Mouse (Mus musculus): ENCODE results near the gene Rhbdl3.

Gene Rhbdl3

GRCm38 (mm10) chr11:80384461-80384860 is 83.7 kb downstream of the Rhbdl3 start:
- DNase-seq (ENCODE audit: low spot score), result peak; percentile 26

DNA sequence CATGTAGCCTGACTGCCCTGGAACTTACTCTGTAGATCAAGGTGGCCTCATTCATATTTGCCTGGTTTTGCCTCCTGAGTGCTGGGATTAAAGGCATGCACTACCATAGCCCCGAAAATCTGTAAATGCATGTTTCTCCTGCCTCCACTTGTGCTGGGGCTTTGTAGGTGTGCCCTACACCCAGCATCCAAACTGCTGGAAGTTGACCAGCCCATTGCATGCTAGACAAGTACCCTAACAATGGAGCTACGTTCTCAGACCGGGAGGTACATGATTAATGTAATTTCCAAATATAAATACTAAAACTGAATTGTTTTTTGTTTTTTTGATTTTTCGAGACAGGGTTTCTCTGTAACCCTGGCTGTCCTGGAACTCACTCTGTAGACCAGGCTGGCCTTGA is 84.3 kb downstream of the Rhbdl3 start:
- no peak for DNase-seq (ENCODE audit: low spot score)

- DNase-seq (ENCODE audit: low spot score), result no peak
Measured at GRCm38 (mm10) chr11:80386790-80387189, 86.1 kb downstream of the Rhbdl3 start.

GRCm38 (mm10) chr11:80389885-80390284 is 89.2 kb downstream of the Rhbdl3 start:
- DNase-seq (ENCODE audit: low spot score), result no peak

DNA sequence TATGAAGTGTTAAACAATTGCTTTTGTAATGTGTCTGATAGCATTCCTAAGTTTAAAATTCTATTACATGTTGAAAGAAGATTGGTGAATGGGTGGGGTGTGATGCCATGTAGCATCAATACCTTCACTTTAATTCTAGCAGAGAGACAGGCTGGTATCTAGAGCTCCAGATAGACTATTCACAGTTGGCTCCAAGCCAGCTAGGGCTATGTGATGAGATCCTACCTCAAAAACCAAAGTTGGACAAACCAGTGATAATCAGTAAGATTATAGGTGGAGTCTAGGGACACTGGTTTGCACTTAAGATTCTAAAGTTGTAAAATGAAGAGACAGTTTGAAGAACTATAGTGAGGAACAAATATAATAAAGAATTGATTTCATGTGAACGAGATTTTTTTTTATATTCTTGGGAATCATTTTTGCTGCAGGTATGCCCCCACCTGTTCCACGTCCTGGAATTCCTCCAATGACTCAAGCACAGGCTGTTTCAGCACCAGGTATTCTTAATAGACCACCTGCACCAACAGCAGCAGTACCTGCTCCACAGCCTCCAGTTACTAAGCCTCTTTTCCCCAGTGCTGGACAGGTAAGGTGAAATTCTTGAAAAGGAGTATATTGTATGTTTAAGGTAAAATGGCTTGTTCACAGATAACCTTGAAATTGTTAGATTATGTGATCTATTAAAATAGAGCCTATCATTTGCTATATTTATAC is 90.9 kb downstream of the Rhbdl3 start:
- DNase-seq (ENCODE audit: low spot score), result no peak

DNA sequence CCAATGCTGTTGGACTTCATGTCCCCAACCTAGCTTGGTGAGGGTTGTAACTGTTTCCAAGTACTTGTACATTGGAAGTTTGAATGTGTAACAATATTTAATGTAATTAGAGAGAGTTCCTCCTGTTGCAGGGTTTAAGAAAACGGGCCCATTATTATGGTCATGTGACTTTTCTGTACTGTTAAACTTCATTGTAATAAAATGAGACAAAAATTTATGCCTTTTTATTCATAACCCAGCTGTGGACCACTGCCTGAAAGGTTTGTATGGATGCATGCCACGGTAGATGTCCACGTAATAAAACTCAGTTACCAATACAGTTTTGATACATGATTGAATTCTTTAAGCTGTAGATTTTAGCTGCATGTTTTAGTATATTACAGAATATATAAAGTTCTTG is 95.2 kb downstream of the Rhbdl3 start:
- no peak for DNase-seq (ENCODE audit: low spot score)

- no peak for DNase-seq (ENCODE audit: low spot score)
Measured at GRCm38 (mm10) chr11:80396617-80397016, 95.9 kb downstream of the Rhbdl3 start.
